Mouse (Mus musculus) stomach, embryonic 16.5 days (tissue): ENCODE measurements around the gene Ccdc183. TPM values are rescaled to one million over a fixed set of nuclear protein-coding genes. Genes with fewer than 3 reads are reported as not detected.
A peak's percentile ranks its signal among the peaks of the same experiment; 100 is the strongest.

ENCODE experiments used
- ATAC-seq: fragments of 200-750 bp; cut with Nextera tagmentation; 2 replicates; pipeline ENCODE4 v1.8.0; 2017; ENCODE audit warnings: moderate number of reproducible peaks, moderate TSS enrichment; ENCODE audit not compliant: insufficient read depth, low FRiP score
- H3K27ac ChIP-seq: fragments of 300-500 bp; sonication (generic); 2 replicates; pipeline ENCODE4 v1.5.1; 2014; ENCODE audit warnings: low read length
- H3K27me3 ChIP-seq: fragments of 300-500 bp; sonication (generic); 2 replicates; pipeline ENCODE4 v1.6.1; 2014; ENCODE audit warnings: low read length, control low read depth, mixed read lengths; ENCODE audit not compliant: control insufficient read depth, insufficient read depth
- H3K36me3 ChIP-seq: fragments of 300-500 bp; sonication (generic); 2 replicates; pipeline ENCODE4 v1.6.1; 2014; ENCODE audit warnings: low read length; ENCODE audit not compliant: control insufficient read depth, insufficient read depth
- H3K4me1 ChIP-seq: fragments of 300-500 bp; sonication (generic); 2 replicates; pipeline ENCODE4 v1.6.1; 2014; ENCODE audit warnings: low read length, control low read depth, mixed read lengths; ENCODE audit not compliant: control insufficient read depth, insufficient read depth
- H3K4me2 ChIP-seq: fragments of 300-500 bp; sonication (generic); 2 replicates; pipeline ENCODE4 v1.6.1; 2014; ENCODE audit warnings: low read depth, low read length, mixed read lengths
- H3K4me3 ChIP-seq: fragments of 300-500 bp; sonication (generic); replicated peaks from 2 replicates; pipeline ENCODE4 v1.5.1; 2014; ENCODE audit warnings: mild to moderate bottlenecking, low read length
- H3K9ac ChIP-seq: fragments of 300-500 bp; sonication (generic); 2 replicates; pipeline ENCODE4 v1.6.1; 2014; ENCODE audit warnings: low read length
- H3K9me3 ChIP-seq: fragments of 300-500 bp; sonication (generic); replicated peaks from 2 replicates; pipeline ENCODE4 v1.6.1; 2016; ENCODE audit warnings: low read length, control low read depth; ENCODE audit not compliant: control insufficient read depth
- WGBS: fragments of 180-500 bp; shearing (Covaris S2); extraction: QIAGEN DNeasy Blood & Tissue Kit; methylation state at CpG from one replicate; pipeline ENCODE4 v1.1.7; 2014; 5-methylcytosine and 5-hydroxymethylcytosine counted together
- polyA plus RNA-seq: library from polyadenylated mRNA; unstranded; fragments of >200 nt; fragmentation: Nextera tagmentation; extraction: Ambion mirVana; gene quantifications from 2 replicates; pipeline ENCODE4 v1.2.1, GENCODE M21; 2015

Gene Ccdc183
- polyA plus RNA-seq, 1 experiment from 2014 or later = 0.09 TPM

GRCm38 (mm10) chr2:25654502-25654901, 37.0 kb upstream of the Ccdc183 start:
- H3K36me3 ChIP-seq = no peaks in the 10 kb centered on the region
- WGBS = 56% methylated on average over 1 of the region's 1 CpGs

GRCm38 (mm10) chr2:25652902-25653301, 35.4 kb upstream of the Ccdc183 start, which contains the start of gene Lcn8:
Gene Lcn8 (plus strand): TSS chr2:25653120.
- ATAC-seq = no peak
- no peaks in the 10 kb centered on the region for H3K27me3 ChIP-seq
- 65% methylated on average over 2 of the region's 2 CpGs for WGBS
- H3K4me3 ChIP-seq = no peak within 1 kb of the TSS
- H3K27ac ChIP-seq = no peak within 1 kb of the TSS
- no peaks in the 10 kb centered on the region for H3K36me3 ChIP-seq
- no peak within 1 kb of the TSS for H3K9ac ChIP-seq
- H3K4me1 ChIP-seq = no peaks in the 10 kb centered on the region
- H3K9me3 ChIP-seq = no peaks in the 10 kb centered on the region
- H3K4me2 ChIP-seq = no peak within 1 kb of the TSS

More at GRCm38 (mm10) chr2:25654502-25654901, 37.0 kb upstream of the Ccdc183 start:
- Histone ChIP-seq H3K4me2 (no peak overlapping the region), H3K4me3 (no peak overlapping the region), H3K9me3 (no peaks in the 10 kb centered on the region), H3K4me1 (no peaks in the 10 kb centered on the region), H3K27ac (no peak overlapping the region), H3K27me3 (no peaks in the 10 kb centered on the region), H3K9ac (no peak overlapping the region)
- ATAC-seq = no peak

- WGBS = 23% methylated on average over 6 of the region's 6 CpGs
- no peaks in the 10 kb centered on the region for H3K36me3 ChIP-seq
- H3K9me3 ChIP-seq = no peaks in the 10 kb centered on the region
These were observed 22.4 kb upstream of the Ccdc183 start for GRCm38 (mm10) chr2:25639890-25640289.

GRCm38 (mm10) chr2:25634046-25634445, 16.6 kb upstream of the Ccdc183 start:
- H3K27me3 ChIP-seq = no peaks in the 10 kb centered on the region
- 62% methylated on average over 1 of the region's 1 CpGs for WGBS
- H3K9me3 ChIP-seq = no peaks in the 10 kb centered on the region
- H3K4me3 ChIP-seq = no peak overlapping the region
- no peak overlapping the region for H3K9ac ChIP-seq
- no peak overlapping the region for H3K4me2 ChIP-seq
- no peak overlapping the region for H3K27ac ChIP-seq
- no peak for ATAC-seq
- no peaks in the 10 kb centered on the region for H3K36me3 ChIP-seq
- no peaks in the 10 kb centered on the region for H3K4me1 ChIP-seq

More at GRCm38 (mm10) chr2:25639890-25640289, 22.4 kb upstream of the Ccdc183 start:
- no peak overlapping the region for H3K9ac ChIP-seq
- no peaks in the 10 kb centered on the region for H3K27me3 ChIP-seq
- no peak overlapping the region for H3K27ac ChIP-seq
- H3K4me1 ChIP-seq = no peaks in the 10 kb centered on the region
- ATAC-seq = no peak
- H3K4me2 ChIP-seq = no peak overlapping the region
- H3K4me3 ChIP-seq = no peak overlapping the region

- Histone ChIP-seq H3K4me2 (no peak overlapping the region), H3K27me3 (no peaks in the 10 kb centered on the region), H3K4me1 (no peaks in the 10 kb centered on the region), H3K27ac (no peak overlapping the region), H3K9me3 (no peaks in the 10 kb centered on the region), H3K36me3 (no peaks in the 10 kb centered on the region), H3K4me3 (no peak overlapping the region), H3K9ac (no peak overlapping the region)
- ATAC-seq = no peak
- WGBS = 71% methylated on average over 3 of the region's 3 CpGs
These were observed 16.1 kb upstream of the Ccdc183 start for GRCm38 (mm10) chr2:25633616-25634015.

- H3K9me3 ChIP-seq = no peaks in the 10 kb centered on the region
- no peak overlapping the region for H3K9ac ChIP-seq
- no peaks in the 10 kb centered on the region for H3K4me1 ChIP-seq
- H3K27ac ChIP-seq = no peak overlapping the region
- H3K27me3 ChIP-seq = no peaks in the 10 kb centered on the region
- no peak for ATAC-seq
- H3K36me3 ChIP-seq = no peaks in the 10 kb centered on the region
- H3K4me3 ChIP-seq = no peak overlapping the region
- no peak overlapping the region for H3K4me2 ChIP-seq
- WGBS = 49% methylated on average over 4 of the region's 4 CpGs
These were observed 11.3 kb upstream of the Ccdc183 start for GRCm38 (mm10) chr2:25628738-25629137.

GRCm38 (mm10) chr2:25627811-25628210, 10.3 kb upstream of the Ccdc183 start, which contains the start of gene Fcna:
Gene Fcna (minus strand): TSS chr2:25628030.
- Histone ChIP-seq H3K4me3 (no peak within 1 kb of the TSS), H3K9me3 (no peaks in the 10 kb centered on the region), H3K4me1 (no peaks in the 10 kb centered on the region), H3K4me2 (no peak within 1 kb of the TSS), H3K27ac (no peak within 1 kb of the TSS), H3K36me3 (no peaks in the 10 kb centered on the region), H3K9ac (no peak within 1 kb of the TSS), H3K27me3 (no peaks in the 10 kb centered on the region)
- 69% methylated on average over 6 of the region's 6 CpGs for WGBS
- no peak for ATAC-seq

- Histone ChIP-seq H3K4me1 (no peaks in the 10 kb centered on the region), H3K9me3 (no peaks in the 10 kb centered on the region), H3K27ac (no peak overlapping the region), H3K4me2 (no peak overlapping the region), H3K27me3 (no peaks in the 10 kb centered on the region), H3K9ac (no peak overlapping the region), H3K4me3 (no peak overlapping the region), H3K36me3 (no peaks in the 10 kb centered on the region)
- WGBS = 35% methylated on average over 5 of the region's 5 CpGs
- ATAC-seq = no peak
These were observed 8.5 kb upstream of the Ccdc183 start for GRCm38 (mm10) chr2:25625986-25626385.

GRCm38 (mm10) chr2:25621229-25622200, 4.0 kb upstream of the Ccdc183 start, which contains the start of gene Tmem141:
Gene Tmem141 (minus strand): TSS chr2:25622005.
- WGBS = 5% methylated on average over 34 of the region's 34 CpGs
- H3K27ac ChIP-seq = peak within 1 kb of the TSS; percentile 7; the same call in 1 of the 2 replicates
- ATAC-seq = peak; percentile 93

More at GRCm38 (mm10) chr2:25621229-25622200, 4.0 kb upstream of the Ccdc183 start, which contains the start of gene Tmem141:
- no peaks in the 10 kb centered on the region for H3K4me1 ChIP-seq
- H3K27me3 ChIP-seq = peaks cover 9% of the 10 kb centered on the region
- H3K9me3 ChIP-seq = no peaks in the 10 kb centered on the region
- H3K4me3 ChIP-seq = peak within 1 kb of the TSS; percentile 57
- no peaks in the 10 kb centered on the region for H3K36me3 ChIP-seq
- peak within 1 kb of the TSS; percentile 77 for H3K9ac ChIP-seq
- peak within 1 kb of the TSS; percentile 63 for H3K4me2 ChIP-seq
